Mouse (Mus musculus) lung, adult 2 months (tissue): Measurements from ENCODE around the gene Gmppa. TPM values are rescaled to one million over a fixed set of nuclear protein-coding genes. Genes with fewer than 3 reads are reported as not detected.

Source experiments
- DNase-seq: peaks from one replicate; pipeline ENCODE4 v3.0.0; 2022
- H3K4me1 ChIP-seq: fragments of 200-500 bp; 2 replicates; pipeline ENCODE4 v1.6.1; 2011; ENCODE audit warnings: low read length; ENCODE audit not compliant: control insufficient read depth, insufficient read depth
- H3K4me3 ChIP-seq: fragments of 200-500 bp; replicated peaks from 2 replicates; pipeline ENCODE3; 2011; ENCODE audit warnings: low read depth, mild to moderate bottlenecking, control low read depth, low read length; ENCODE audit errors: extremely low read depth
- CTCF ChIP-seq: fragments of 200-500 bp; IDR thresholded peaks from 2 replicates; pipeline ENCODE4 v1.5.1; 2011; ENCODE audit warnings: mild to moderate bottlenecking, low read length, control low read depth; ENCODE audit not compliant: insufficient read depth
- POLR2A ChIP-seq: fragments of 200-500 bp; IDR thresholded peaks from 2 replicates; pipeline ENCODE4 v1.6.1; 2011; ENCODE audit warnings: low read depth, mild to moderate bottlenecking, control low read depth, low read length, borderline replicate concordance; ENCODE audit errors: extremely low read depth
- WGBS: fragments of 180-500 bp; shearing (Covaris S2); methylation state at CpG from one replicate; pipeline ENCODE4 v1.1.7; 2018; 5-methylcytosine and 5-hydroxymethylcytosine counted together
- polyA plus RNA-seq: library from polyadenylated mRNA; depleted of rRNA; stranded (reverse); fragments of >200 nt; gene quantifications from 2 replicates; pipeline ENCODE4 v1.2.3, GENCODE M21; 2012; rRNA removed

The Gmppa gene
- polyA plus RNA-seq = 106 and 125 TPM in 2 replicates

DNA sequence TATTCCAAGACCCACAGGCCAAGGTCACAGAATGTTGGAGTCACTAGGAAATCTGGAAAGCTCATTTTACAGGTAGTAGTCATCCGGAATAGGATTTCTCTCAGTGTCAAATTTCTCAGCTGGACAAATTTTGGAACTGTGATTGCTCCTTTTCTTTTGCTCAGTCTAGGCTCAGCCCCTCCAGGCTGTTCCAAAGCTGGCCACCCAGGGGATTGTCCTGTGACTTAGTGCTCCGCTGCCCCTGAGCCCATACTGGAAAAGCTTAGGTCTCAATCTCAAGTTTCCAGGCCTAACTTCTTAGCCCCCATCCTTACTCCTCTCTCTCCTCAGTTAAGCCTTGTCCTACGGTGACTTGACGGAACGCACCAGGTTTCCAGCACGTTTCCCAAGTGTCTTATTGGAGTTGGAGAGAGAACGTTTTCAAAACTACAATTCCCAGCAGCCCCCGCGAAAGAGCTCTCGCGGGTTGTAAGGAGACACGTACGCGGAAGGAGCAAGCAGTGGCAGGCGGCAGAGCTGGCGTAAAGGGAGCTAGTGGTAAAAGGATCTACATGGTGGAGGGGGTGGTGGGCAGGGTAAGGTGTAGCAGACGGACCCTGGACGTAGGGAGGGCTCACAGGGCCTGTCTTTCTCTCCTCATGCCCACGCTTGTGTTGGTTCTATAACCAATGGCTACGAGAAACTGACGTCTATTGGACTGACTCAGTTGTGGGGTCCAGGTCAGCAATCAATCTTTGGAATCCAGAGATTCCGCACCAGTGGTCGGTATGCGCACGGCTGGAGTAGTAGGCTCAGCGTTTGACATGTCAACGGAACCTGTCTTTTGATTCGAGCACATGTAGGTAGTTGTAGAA, at the start of gene Gmppa:
Gene Gmppa (plus strand): TSS at position 456 of the 854 bp plus-strand sequence.
- 5% methylated on average over 28 of the region's 28 CpGs for WGBS
- no peak for TF ChIP-seq CTCF
- peak; percentile 94 for TF ChIP-seq POLR2A
- DNase-seq = peak; percentile 77
- H3K4me3 ChIP-seq = peak within 1 kb of the TSS; percentile 94
- peaks cover 4% of the 10 kb centered on the region; the same call in 1 of the 2 replicates for H3K4me1 ChIP-seq

DNA sequence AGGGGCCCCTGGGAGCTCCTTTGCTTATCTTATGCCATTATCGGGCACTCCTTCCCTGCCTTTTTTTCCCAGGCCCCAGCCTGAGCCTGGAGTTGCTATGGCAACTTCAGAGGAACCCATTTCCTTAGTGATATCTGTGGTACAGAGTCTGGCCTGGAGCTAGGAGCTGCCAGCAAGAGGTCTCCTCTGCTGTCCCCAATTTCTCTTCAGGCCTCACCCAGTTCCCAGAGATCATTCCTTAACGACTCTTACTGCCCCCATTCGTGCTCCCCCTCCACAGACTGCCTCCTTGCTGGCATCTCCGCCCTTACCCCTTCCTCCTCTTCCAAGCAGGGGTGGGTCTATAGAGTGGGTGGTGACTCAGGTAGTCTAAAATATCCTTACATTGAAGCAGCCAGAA, 49.6 kb upstream of the Gmppa start:
- Histone ChIP-seq H3K4me1 (no peaks in the 10 kb centered on the region), H3K4me3 (no peak overlapping the region)
- 41% methylated on average over 4 of the region's 4 CpGs for WGBS
- no peak for DNase-seq
- no peak for TF ChIP-seq CTCF
- no peak for TF ChIP-seq POLR2A

DNA sequence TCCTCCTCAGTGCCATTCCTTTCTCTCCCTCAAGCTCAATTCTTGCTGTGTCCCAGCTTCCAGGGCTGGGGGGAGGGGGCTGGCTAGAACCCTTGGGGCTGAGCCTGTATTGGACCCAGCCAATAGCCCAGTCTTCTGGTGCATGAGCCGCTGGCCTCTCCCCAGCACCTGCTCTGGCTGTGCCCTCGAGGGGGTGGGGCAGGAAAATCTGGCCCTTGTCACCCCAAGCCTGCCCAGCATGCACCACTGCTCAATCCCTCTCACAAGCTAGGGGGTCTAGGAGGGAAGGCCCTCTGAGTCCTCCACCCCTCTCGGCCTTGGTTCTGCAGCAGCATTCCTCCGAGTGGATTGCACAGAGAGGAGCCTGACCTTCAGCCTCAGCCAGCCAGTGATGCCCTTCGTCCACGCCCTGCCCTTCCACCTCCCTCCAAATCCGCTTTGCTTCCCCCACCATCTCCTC, 48.2 kb upstream of the Gmppa start:
- TF ChIP-seq POLR2A (no peak), CTCF (no peak)
- Histone ChIP-seq H3K4me3 (no peak overlapping the region), H3K4me1 (no peaks in the 10 kb centered on the region)
- no peak for DNase-seq
- WGBS = 31% methylated on average over 7 of the region's 7 CpGs

DNA sequence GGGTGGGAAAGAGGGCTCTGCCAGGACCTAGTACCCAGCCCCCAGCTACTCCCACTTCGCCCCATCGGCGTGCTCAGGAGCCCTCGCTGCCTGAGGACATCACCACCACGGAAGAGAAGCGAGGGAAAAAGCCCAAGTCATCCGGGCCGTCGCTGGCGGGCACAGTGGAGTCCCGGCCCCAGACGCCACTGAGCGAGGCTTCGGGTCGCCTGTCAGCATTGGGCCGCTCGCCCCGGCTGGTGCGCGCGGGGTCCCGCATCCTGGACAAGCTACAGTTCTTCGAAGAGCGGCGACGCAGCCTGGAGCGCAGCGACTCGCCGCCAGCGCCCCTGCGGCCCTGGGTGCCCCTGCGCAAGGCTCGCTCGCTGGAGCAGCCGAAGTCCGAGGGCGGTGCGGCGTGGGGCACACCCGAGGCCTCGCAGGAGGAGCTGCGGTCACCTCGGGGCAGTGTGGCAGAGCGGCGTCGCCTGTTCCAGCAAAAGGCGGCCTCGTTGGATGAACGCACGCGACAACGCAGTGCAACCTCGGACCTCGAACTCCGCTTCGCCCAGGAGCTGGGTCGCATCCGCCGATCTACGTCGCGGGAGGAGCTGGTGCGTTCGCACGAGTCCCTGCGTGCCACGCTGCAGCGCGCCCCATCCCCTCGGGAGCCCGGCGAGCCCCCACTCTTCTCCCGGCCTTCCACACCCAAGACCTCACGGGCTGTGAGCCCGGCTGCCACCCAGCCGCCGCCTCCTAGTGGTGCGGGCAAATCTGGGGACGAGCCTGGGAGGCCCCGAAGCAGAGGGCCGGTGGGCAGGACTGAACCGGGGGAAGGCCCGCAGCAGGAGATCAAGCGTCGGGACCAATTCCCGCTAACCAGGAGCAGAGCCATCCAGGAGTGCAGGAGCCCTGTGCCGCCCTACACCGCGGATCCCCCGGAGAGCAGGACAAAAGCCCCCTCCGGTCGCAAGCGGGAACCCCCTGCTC, 47.5 kb upstream of the Gmppa start:
- TF ChIP-seq POLR2A (no peak), CTCF (no peak)
- no peak overlapping the region for H3K4me3 ChIP-seq
- H3K4me1 ChIP-seq = no peaks in the 10 kb centered on the region

DNA sequence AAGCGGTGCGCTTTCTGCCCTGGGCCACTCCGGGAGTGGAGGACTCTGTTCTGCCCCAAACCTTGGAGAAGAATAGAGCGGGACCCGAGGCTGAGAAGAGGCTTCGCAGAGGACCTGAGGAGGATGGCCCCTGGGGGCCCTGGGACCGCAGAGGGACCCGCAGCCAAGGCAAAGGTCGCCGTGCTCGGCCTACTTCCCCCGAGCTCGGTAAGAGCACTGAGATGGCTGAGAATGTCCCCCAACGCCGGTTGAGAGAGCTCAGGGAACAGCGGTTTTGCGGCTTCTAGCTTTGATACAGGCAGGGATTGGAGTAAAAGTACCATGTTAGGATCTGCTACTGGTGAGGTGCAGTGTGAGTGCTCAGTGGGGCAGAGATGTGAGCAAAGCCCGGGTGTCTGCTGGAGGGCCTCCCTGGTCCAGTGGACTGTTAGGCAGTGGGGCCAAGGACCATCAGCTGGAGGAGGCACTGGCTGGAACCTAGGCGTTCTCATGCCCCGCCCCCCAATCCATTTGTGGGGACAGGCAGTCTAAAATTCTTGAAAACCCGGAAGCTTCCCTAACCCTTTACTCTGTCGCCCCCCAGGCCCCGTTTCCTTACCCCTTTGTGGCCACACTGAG, 46.7 kb upstream of the Gmppa start:
- DNase-seq = no peak
- no peaks in the 10 kb centered on the region for H3K4me1 ChIP-seq
- WGBS = 38% methylated on average over 23 of the region's 23 CpGs
- no peak for TF ChIP-seq POLR2A
- TF ChIP-seq CTCF = no peak
- no peak overlapping the region for H3K4me3 ChIP-seq

More for the DNA sequence above, 47.5 kb upstream of the Gmppa start:
- WGBS = 17% methylated on average over 94 of the region's 94 CpGs
- DNase-seq = no peak

DNA sequence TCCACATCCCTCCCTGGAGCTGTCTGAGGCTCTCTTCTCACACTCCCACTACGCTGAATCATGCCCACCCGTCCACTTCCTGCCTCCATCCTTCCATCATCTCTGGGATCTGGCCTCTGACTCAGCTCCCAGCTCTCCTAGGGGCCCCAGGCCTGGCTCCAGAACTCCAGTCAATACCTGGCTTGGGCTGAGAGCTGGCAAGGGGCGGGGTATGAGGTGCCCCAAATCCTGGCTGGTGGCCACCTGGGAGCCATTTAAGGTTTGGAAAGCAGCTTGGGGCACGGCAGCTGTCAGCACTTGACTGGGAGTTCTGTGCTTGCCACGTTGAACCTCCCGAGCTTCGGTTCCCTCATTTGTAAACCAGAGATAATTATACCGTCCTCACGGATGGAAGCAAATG, 42.6 kb upstream of the Gmppa start:
- 48% methylated on average over 9 of the region's 9 CpGs for whole genome bisulfite sequencing
- TF ChIP-seq POLR2A = no peak
- TF ChIP-seq CTCF = no peak
- no peak for DNase-seq
- H3K4me1 ChIP-seq = no peaks in the 10 kb centered on the region
- no peak overlapping the region for H3K4me3 ChIP-seq

DNA sequence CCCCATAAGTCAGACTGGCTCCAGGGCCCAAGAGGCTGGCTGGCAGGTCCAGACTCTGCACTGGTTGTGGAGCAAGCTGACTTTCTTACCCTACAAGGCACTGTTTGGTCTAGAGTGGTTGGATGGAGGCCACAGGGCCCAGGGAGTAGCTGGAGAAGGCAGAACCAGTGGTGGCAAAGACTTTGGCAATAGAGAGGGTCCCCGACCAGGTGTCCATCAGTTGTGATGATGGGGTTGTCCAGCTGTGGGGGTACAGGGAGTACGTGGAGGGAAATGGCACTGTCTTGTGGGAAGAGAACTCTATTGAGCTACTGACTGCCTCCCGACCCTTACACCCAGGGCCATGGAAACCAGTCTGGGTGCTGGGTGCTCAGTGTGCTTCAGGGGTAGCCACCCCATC, 41.9 kb upstream of the Gmppa start:
- TF ChIP-seq POLR2A (no peak), CTCF (no peak)
- Histone ChIP-seq H3K4me1 (no peaks in the 10 kb centered on the region), H3K4me3 (no peak overlapping the region)
- DNase-seq = no peak
- 84% methylated on average over 3 of the region's 3 CpGs for WGBS

DNA sequence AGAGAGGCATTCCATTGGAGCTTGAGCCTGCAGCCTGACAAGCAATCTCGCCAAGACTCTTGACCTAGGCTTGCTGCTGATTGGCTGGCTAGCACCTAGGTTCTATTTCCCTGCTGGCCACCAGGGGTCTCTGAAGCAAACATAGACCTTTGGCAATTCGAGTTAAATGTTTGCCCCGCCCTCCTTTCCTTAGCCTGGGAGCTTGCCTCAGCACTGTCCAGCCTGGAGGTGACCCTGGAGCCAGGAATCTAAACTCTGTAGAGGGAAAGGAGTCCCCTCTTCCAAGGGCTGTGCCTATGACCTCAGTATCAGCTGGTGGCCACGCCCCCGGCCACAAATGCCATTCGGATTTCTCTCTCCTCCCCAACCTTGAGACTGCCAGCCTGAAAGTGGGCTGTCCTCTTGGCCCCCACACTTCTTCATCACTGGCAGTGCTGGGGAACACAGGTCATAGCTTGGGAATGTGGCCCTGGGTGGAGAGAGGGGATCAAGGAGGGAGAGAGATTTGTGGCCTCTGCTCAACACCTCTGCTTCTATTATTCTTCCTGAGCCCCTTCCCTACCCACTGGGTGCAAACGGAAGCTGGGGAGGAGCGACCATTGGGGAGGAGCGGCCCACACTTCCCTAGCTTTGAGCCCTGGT, 36.8 kb upstream of the Gmppa start:
- TF ChIP-seq POLR2A (no peak), CTCF (peak; percentile 63)
- Histone ChIP-seq H3K4me3 (no peak overlapping the region), H3K4me1 (0 out of 2 replicates have a peak, but pooled peaks cover 2% of the 10 kb centered on the region)
- DNase-seq = peak; percentile 62
- WGBS = 10% methylated on average over 9 of the region's 9 CpGs
